Mouse (Mus musculus) left cerebral cortex, postnatal 4 days (tissue): ENCODE measurements around the gene Poc5. TPM values are rescaled to one million over a fixed set of nuclear protein-coding genes. Genes with fewer than 3 reads are reported as not detected.

Experiments
- microRNA-seq: library from miRNA; unstranded; fragments of <30 nt; microRNA quantifications from one replicate; pipeline ENCODE4 v1.2.0, GENCODE M21; 2022
- total RNA-seq, 2 experiments: library from RNA; stranded (reverse); gene quantifications; 2 replicates each; pipeline ENCODE4 v1.2.3; 2021

Gene Poc5
- total RNA-seq, 2 experiments from 2014 or later: 33.6 to 35.3 TPM

Small RNA genes within 50 kb of the gene (microRNA-seq; reads per million reads assigned to microRNA genes)
- not detected for gene Gm25213

Other genes with a start within 250 kb of the Poc5 start
- gene Ankdd1b, start 82.9 kb downstream of the Poc5 start, total RNA-seq: not detected
- not detected for gene Gm17622, start 102.4 kb downstream of the Poc5 start, total RNA-seq
- 1 to 10 TPM; 6.8 to 8.4 TPM for gene Polk, start 154.3 kb downstream of the Poc5 start, total RNA-seq
- 10 to 100 TPM; 50.8 to 51.5 TPM for gene Col4a3bp, start 154.3 kb downstream of the Poc5 start, total RNA-seq